Mouse (Mus musculus) thymus, postnatal 0 days (tissue): ENCODE results near the gene Arhgap19. TPM values are rescaled to one million over a fixed set of nuclear protein-coding genes. Genes with fewer than 3 reads are reported as not detected.

ENCODE experiments used
- DNase-seq: peaks from one replicate; pipeline ENCODE4 v3.0.0-alpha.2; 2015; ENCODE audit warnings: low spot score
- polyA plus RNA-seq: library from polyadenylated mRNA; unstranded; fragments of >200 nt; fragmentation: Nextera tagmentation; extraction: Ambion mirVana; gene quantifications from 2 replicates; pipeline ENCODE4 v1.2.1, GENCODE M21; 2015

The Arhgap19 gene
- polyA plus RNA-seq, 1 experiment from 2014 or later = 25.3 TPM

DNA sequence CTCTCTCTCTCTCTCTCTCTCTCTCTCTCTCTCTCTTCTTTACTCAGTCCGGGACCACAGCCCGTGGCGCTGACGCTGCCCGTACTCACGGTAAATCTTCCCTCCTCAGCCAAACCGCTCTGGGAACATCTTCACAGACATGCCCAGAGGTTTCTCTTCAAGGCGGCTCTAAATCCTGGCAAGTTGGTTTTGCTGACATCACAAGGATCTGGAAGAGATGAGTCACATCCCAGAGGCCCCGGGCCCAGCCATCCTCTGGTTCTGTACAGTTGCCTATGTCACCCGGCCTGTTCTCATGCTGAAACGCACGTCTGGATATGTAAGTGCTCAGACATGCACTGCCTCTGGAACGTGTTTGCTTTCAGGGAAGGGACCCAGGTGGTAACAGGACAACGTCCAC is 54.4 kb downstream of the Arhgap19 start:
- no peak for DNase-seq

DNA sequence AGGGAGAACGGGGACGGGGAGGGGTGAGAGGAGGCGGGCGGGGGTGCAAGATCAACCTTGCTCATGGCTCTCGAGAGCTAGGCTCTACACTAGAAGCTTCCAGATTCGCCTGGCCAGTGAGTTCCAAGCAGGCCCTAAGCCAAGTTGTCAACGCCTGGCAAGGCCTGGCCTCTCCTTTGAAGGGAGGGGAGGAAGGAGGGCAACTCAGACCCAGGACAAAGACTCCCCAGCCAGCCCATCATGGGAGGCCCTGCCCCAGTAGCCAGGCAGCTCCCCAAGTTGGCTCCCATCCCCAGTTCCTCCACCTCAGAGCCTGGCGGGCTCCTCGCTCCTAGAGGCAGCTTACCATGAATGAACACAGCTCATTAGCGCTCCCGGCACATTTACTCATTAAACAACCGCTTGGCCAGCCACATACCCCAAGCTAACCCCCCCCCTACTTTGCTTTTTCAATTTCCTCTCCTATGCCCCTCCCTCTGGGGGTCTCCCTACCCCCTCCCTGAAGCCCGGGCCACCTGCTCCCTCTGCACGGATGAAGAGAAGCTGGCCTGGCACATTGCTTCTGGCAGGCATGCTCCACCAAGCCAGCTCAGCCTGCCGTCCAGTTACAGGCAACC is 55.8 kb downstream of the Arhgap19 start:
- DNase-seq = no peak

DNA sequence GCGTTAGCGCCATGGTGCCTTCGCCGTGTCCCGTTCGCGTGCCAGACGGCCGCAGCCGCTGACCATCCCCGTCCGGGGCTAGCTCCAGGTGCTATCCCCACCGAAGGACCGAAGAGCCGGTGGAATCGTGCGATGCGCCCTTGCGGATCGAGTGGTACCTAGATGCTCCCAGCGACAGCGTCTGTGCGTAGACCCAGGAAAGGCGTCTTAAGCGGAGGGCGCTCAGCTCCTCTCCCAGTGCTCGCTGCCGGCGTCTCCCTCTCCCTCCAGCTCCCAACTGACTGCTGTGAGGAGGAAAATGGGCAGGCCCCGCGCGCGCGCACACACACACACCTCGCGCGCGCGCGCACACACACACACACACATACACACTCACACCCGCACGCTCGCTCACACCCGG is 58.5 kb downstream of the Arhgap19 start, which contains the start of gene Slit1:
Slit1 (minus strand) TSS at position 270 of the 400 bp plus-strand sequence.
- no peak for DNase-seq

DNA sequence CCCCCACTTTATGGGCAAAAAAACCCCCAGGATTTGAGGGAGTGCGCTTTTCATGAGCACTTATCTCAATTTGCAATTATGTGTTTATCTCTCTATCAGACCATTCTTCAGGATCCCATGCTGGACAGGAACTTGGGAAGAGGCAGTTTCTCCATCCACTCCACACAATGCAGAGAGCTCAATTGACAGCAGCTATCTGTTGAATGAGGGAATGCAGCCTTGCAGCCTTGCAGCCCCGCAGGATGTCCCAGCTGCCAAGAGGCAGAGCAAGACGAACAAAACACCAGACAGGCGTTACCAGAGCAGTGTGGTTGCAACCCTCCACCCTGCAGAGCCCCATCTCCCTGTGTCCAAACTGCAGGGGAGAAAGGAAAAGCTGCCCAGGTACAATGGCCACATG is 63.0 kb downstream of the Arhgap19 start:
- DNase-seq = no peak

DNA sequence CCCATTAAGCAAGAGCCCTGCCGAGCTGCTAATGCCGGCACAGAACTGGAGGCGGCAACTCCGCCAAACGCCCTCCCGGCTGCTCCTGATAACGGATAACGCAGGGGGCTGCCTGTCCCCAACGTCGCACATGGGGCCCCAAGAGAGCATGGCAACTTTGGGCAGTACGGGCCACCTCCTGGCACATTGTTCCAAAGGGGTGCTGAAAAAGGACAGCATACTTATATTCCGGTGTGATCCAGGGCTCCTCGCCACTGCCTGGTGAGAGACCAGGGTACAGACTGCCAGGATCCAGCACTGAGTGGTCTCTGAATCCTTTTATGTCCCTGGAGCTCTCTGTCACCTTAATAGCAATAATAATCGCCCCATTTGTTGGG is 63.4 kb downstream of the Arhgap19 start:
- DNase-seq = no peak

DNA sequence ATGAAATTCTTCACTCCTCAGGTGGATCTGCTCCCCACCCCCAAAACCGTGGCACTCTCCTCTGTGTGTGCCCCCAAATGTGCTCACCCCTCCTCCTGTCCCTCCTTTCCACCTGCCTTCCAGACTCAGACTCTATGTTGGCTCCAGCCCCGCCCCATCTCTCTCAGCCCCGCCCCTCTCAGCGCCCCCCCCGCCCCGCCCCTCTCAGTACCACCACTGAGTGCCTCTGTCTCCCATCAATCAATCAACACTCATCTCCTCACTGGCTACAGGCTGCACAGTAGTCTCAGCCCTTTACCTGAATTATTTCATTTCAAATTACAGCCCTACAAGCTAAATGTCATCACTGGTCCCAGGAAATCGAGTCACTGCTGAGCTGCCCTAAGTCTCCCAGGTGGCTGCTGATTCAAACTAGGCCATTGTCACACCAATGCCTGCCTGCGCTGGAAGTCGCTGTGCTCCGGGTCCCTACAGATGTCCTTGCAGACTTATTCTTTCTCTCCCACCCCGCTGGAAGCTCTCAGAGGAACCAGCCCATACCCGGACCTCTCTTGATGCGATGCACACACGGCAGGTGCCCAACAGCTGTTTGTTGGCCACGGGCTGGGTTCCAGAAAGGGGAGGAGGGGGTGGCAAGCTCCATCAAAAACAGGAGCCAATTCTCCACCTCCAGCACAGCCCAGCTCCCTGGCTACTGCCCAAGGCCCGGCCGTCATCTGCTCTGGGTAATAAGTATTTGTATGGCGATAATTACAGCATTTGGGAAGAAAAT is 64.0 kb downstream of the Arhgap19 start:
- DNase-seq = no peak

DNA sequence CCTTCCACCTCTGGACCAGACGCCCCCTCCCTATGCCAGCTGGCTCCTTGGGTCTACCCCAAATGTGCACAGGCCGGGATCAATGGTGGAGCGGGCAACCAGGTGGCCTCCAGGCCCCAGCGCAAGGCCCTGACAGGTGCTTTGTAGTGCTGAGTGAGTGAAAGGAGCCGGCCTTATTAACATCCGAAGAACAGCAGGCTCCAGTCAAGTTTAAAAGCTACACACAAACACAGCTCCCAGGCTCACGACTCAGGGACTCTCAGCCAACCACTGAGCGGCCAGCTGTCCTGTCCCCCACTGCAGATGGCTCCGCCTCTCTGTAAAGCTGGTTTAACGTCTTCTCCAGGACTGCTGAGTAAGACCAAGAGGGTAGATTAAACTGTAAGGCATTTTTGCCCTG is 67.2 kb downstream of the Arhgap19 start:
- DNase-seq = no peak

DNA sequence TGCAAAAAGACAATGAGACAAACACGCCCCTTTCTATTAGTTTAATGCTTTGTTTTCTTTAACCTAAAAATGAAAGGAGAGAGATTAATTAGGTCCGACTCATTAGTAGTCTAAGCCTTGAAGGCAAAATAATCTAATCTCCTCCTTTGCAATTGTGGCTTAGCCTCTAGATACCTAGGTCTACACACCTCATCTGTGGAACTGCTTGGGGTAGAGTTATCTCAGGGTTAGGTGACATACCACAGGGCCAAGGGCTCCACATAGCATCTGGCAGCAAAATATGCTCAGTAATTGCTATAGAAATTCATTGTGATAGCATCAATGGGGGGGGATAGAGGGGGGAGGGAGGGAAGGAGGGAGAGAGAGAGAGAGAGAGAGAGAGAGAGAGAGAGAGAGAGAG is 76.4 kb downstream of the Arhgap19 start:
- DNase-seq = no peak

DNA sequence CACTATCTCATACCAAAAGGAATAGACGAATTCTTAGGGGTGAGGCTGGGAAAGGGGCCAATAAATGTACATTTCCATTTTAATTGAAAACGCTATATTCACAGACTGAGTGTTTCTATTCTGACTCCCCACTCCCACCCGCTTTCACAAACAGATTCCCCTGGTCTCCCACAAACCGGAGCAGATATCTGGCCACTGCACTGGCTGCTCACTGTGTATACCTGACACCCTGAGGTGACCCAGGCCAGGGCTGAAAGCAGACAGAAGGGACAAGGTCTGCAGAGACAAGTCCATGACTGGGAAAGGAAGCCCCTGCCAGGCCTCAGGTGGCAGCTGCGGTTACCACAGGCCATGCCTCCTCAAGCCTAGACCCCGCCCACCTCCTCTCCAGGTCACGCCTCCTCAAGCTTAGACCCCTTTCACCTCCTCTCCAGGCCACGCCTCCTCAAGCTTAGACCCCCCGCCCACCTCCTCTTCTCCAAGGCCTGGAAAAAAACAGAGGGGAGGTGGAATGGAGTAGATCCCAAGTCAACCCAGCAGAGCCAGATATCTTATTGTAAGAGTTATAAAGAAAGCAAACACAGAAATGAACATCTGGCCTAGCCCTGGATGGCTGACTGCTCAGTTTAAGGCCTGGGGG is 76.9 kb downstream of the Arhgap19 start:
- DNase-seq = peak; percentile 75

DNA sequence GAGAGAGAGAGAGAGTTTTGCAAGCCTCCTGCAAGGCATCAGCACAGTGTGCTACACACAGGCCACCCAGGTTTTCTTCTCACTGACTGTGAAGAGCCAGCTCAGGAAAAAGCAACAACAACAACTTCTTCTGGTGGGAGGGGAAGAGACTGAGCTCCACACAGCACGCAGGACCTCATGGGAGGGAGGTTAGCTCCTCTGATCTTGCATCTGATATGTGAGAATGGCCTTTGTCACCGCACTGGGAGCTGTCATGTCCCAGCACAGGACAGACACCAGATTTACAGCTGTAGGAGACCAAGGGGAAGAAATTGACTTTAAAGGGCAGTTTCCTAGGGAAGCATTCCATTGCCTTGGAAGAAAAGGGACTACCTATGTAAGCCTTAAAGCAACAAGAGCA is 78.5 kb downstream of the Arhgap19 start:
- no peak for DNase-seq

DNA sequence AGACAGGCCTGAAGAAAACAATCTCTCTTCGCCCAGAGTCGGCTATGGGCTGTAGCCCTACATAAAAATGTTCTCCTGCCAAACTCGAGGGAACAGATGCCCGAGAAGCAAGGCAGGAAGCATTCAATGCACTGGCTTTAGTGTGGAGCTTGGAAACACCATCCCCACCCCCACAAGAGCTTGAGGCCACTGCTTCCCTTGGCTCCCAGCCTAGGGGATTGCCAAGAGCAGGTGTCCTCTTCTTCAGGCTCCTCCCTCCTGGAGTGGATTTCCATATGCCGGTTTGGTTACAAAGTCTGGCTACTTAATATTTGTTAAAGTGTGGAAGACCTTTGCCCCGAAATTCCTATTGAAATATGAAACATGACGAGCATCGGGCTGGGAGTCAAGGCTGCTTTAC is 82.4 kb downstream of the Arhgap19 start:
- DNase-seq = no peak

Other genes starting within 250 kb of the Arhgap19 start
- 2.0 and 2.1 TPM in 2 replicates for gene Gm340, start 219.7 kb downstream of the Arhgap19 start, polyA plus RNA-seq
- 0.17 and 0.29 TPM in 2 replicates for gene Slit1, start 58.4 kb downstream of the Arhgap19 start, polyA plus RNA-seq
- 18.6 and 21.3 TPM in 2 replicates for gene Frat1, start 27.9 kb upstream of the Arhgap19 start, polyA plus RNA-seq
- gene Frat2, start 46.1 kb upstream of the Arhgap19 start, polyA plus RNA-seq = 12.1 and 16.0 TPM in 2 replicates
- 11.3 and 12.4 TPM in 2 replicates for gene Rrp12, start 94.1 kb upstream of the Arhgap19 start, polyA plus RNA-seq
- gene Pgam1, start 109.9 kb upstream of the Arhgap19 start, polyA plus RNA-seq = 251 and 275 TPM in 2 replicates
- 86.9 and 90.8 TPM in 2 replicates for gene Exosc1, start 131.4 kb upstream of the Arhgap19 start, polyA plus RNA-seq
- gene Zdhhc16, start 131.4 kb upstream of the Arhgap19 start, polyA plus RNA-seq = 67.3 and 67.8 TPM in 2 replicates
- 28.0 and 31.2 TPM in 2 replicates for gene Mms19, start 179.1 kb upstream of the Arhgap19 start, polyA plus RNA-seq
- 15.4 and 16.0 TPM in 2 replicates for gene Ubtd1, start 179.7 kb upstream of the Arhgap19 start, polyA plus RNA-seq
- 0.21 TPM in 1 of 2 replicates, not detected in the other for gene Ankrd2, start 234.0 kb upstream of the Arhgap19 start, polyA plus RNA-seq
- gene Hoga1, start 243.6 kb upstream of the Arhgap19 start, polyA plus RNA-seq = 0.77 and 1.4 TPM in 2 replicates